Mouse (Mus musculus): ENCODE data around the gene Gm3336. TPM values are rescaled to one million over a fixed set of nuclear protein-coding genes. Genes with fewer than 3 reads are reported as not detected.

The Gm3336 gene
- polyA plus RNA-seq, 1 experiment from 2014 or later, result 32.2 TPM

DNA sequence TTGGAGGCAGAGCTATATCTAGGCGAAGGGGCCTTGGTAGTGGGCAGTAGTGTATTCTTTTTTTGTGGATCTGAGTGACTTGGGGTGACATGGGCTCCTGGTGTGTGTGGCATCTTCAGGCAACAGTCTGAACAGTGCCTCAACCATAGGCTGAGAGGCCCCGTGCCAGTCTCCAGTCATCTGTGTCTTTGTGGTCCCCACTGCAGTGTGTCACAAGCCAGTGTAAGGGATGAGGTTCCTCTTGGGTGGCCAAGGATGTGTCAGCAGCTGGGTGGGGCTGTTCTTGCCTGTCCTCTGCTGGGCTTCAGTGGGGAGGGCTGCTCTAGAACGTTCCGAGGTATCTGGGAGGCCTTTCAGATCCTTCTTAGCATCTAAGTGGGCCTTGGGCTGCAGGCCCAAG lies 12.6 kb downstream of the Gm3336 start:
- Histone ChIP-seq H3K27ac (replicated peaks) (no peak overlapping the region), H3K4me1 (replicated peaks; ENCODE audit: control insufficient read depth, insufficient read depth) (no peaks in the 10 kb centered on the region), H3K36me3 (ENCODE audit: control insufficient read depth, insufficient read depth, low read length) (no peaks in the 10 kb centered on the region), H3K9ac (ENCODE audit: low read length) (no peak overlapping the region), H3K9me3 (ENCODE audit: control insufficient read depth, low read length) (no peaks in the 10 kb centered on the region), H3K4me2 (replicated peaks; ENCODE audit: low read depth) (no peak overlapping the region), H3K27me3 (ENCODE audit: control insufficient read depth, insufficient read depth, low read length) (peaks cover 3% of the 10 kb centered on the region; the same call in 1 of the 2 replicates), H3K4me3 (ENCODE audit: low read depth, low read length) (no peak overlapping the region)
- no peak for DNase-seq (ENCODE audit: low spot score)
- WGBS, result 84% methylated on average over 4 of the region's 4 CpGs
- no peak for TF ChIP-seq CTCF (IDR thresholded peaks at IDR 0.05; ENCODE audit: low read depth)
- TF ChIP-seq EP300 (optimal IDR thresholded peaks at IDR 0.05), result no peak
- no peak; the same call in 1 of the 2 replicates for ATAC-seq (ENCODE audit: low FRiP score, low TSS enrichment)

DNA sequence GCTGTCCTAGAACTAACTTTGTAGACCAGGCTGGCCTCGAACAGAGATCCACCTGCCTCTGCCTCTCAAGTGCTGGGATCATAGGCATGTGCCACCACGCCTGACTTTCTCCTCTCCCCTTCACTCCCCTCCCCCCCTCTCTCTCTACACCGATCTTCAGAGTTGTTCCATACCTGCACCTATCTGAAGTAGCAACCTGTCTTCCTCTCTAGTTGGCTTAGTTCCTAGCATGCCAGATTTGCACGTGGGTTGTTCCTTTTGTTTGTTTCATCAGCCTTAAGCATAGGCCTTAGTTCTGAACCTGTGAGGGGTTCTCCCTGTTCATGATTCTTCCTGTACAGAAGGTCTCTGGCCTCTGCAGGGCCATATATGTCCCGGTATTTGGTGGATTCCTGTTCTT lies 19.4 kb downstream of the Gm3336 start:
- no peak overlapping the region for H3K4me3 ChIP-seq (ENCODE audit: low read depth, low read length)
- H3K4me2 ChIP-seq (replicated peaks; ENCODE audit: low read depth), result no peak overlapping the region
- no peaks in the 10 kb centered on the region for H3K4me1 ChIP-seq (replicated peaks; ENCODE audit: control insufficient read depth, insufficient read depth)

DNA sequence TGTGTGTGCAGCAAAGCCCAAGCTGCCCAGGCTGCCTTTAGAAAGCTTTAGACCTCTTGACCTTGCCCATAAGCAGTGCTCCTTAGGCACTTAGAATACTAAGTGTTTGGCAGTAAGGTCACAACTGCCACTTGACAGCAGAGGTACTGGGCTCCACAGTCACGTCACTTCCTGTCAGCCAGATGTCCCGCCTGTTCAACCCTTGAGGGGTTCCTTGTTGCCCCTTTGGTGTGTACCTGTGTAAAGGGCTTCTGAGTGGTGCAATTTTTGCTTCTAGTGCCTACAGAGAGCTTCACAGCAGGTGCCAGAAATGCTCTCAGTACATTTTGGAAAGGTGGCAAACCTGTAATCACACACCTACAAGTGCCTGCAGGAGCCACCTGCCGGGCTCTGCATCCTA lies 19.9 kb downstream of the Gm3336 start:
- H3K9me3 ChIP-seq (ENCODE audit: control insufficient read depth, low read length), result no peaks in the 10 kb centered on the region
- 48% methylated on average over 3 of the region's 3 CpGs for WGBS
- H3K27me3 ChIP-seq (ENCODE audit: control insufficient read depth, insufficient read depth, low read length), result 0 out of 2 replicates have a peak, but pooled peaks cover 4% of the 10 kb centered on the region
- no peak overlapping the region for H3K27ac ChIP-seq (replicated peaks)
- H3K36me3 ChIP-seq (ENCODE audit: control insufficient read depth, insufficient read depth, low read length), result no peaks in the 10 kb centered on the region
- DNase-seq (ENCODE audit: low spot score), result no peak
- TF ChIP-seq EP300 (optimal IDR thresholded peaks at IDR 0.05) (no peak), CTCF (IDR thresholded peaks at IDR 0.05; ENCODE audit: low read depth) (no peak)
- ATAC-seq (ENCODE audit: low FRiP score, low TSS enrichment), result no peak
- H3K9ac ChIP-seq (ENCODE audit: low read length), result no peak overlapping the region
- H3K4me2 ChIP-seq (replicated peaks; ENCODE audit: low read depth), result no peak overlapping the region
- H3K4me3 ChIP-seq (ENCODE audit: low read depth, low read length), result no peak overlapping the region
- no peaks in the 10 kb centered on the region for H3K4me1 ChIP-seq (replicated peaks; ENCODE audit: control insufficient read depth, insufficient read depth)

More for the DNA sequence above, 19.4 kb downstream of the Gm3336 start:
- no peaks in the 10 kb centered on the region for H3K9me3 ChIP-seq (ENCODE audit: control insufficient read depth, low read length)
- 0 out of 2 replicates have a peak, but pooled peaks cover 2% of the 10 kb centered on the region for H3K27me3 ChIP-seq (ENCODE audit: control insufficient read depth, insufficient read depth, low read length)
- 57% methylated on average over 5 of the region's 5 CpGs for whole genome bisulfite sequencing
- H3K9ac ChIP-seq (ENCODE audit: low read length), result no peak overlapping the region
- no peak for DNase-seq (ENCODE audit: low spot score)
- no peaks in the 10 kb centered on the region for H3K36me3 ChIP-seq (ENCODE audit: control insufficient read depth, insufficient read depth, low read length)
- ATAC-seq (ENCODE audit: low FRiP score, low TSS enrichment), result no peak
- no peak for TF ChIP-seq CTCF (IDR thresholded peaks at IDR 0.05; ENCODE audit: low read depth)
- no peak for TF ChIP-seq EP300 (optimal IDR thresholded peaks at IDR 0.05)
- no peak overlapping the region for H3K27ac ChIP-seq (replicated peaks)

DNA sequence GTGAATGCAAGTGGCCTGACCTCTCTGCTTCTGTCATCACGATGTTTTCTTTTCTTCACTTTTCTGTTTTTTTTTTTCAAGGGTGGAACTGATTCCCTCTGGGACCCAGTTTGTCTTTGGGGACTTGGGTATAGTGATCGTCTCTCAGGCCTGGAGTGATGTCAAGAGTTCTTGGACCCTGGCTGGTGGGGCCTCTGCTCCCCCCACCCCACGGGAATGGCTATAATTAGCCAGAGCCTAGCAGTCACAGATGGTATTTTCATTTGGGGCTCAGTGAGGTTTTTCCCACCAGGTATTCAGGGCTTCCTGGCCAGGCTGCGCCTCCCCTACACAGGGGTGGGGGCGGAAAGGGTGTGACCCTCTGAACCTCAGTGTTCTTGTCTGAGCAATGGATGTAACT lies 23.3 kb downstream of the Gm3336 start:
- Histone ChIP-seq H3K27me3 (ENCODE audit: control insufficient read depth, insufficient read depth, low read length) (0 out of 2 replicates have a peak, but pooled peaks cover 5% of the 10 kb centered on the region), H3K27ac (replicated peaks) (no peak overlapping the region), H3K9me3 (ENCODE audit: control insufficient read depth, low read length) (no peaks in the 10 kb centered on the region), H3K4me1 (replicated peaks; ENCODE audit: control insufficient read depth, insufficient read depth) (0 out of 2 replicates have a peak, but pooled peaks cover 3% of the 10 kb centered on the region), H3K4me3 (ENCODE audit: low read depth, low read length) (no peak overlapping the region), H3K9ac (ENCODE audit: low read length) (no peak overlapping the region), H3K4me2 (replicated peaks; ENCODE audit: low read depth) (no peak overlapping the region), H3K36me3 (ENCODE audit: control insufficient read depth, insufficient read depth, low read length) (no peaks in the 10 kb centered on the region)
- 52% methylated on average over 5 of the region's 5 CpGs for WGBS
- ATAC-seq (ENCODE audit: low FRiP score, low TSS enrichment) (no peak), DNase-seq (ENCODE audit: low spot score) (no peak)
- no peak for TF ChIP-seq CTCF (IDR thresholded peaks at IDR 0.05; ENCODE audit: low read depth)
- no peak for TF ChIP-seq EP300 (optimal IDR thresholded peaks at IDR 0.05)

DNA sequence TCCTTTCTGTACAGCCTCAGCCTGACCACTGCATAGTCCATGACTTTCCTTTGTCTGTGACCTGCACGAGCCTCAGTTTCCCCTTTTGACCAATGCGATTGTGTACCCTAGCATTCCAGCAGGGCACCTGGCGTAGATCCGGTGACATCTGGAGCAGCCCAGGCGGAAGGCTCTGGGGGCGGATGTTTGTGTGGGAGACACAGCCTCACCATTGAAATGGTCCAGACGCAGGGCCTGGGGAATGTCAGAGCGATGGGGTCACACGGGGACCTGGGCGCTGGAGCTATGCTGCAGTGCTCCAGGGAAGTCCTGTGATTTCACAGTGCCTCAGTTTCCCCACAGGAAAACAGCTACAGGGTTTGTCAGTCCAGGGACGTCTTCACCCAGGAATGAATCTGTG lies 23.8 kb downstream of the Gm3336 start:
- H3K9me3 ChIP-seq (ENCODE audit: control insufficient read depth, low read length), result no peaks in the 10 kb centered on the region
- no peak for DNase-seq (ENCODE audit: low spot score)
- H3K27ac ChIP-seq (replicated peaks), result no peak overlapping the region
- no peak overlapping the region for H3K4me3 ChIP-seq (ENCODE audit: low read depth, low read length)
- TF ChIP-seq EP300 (optimal IDR thresholded peaks at IDR 0.05) (no peak), CTCF (IDR thresholded peaks at IDR 0.05; ENCODE audit: low read depth) (no peak)
- 48% methylated on average over 11 of the region's 11 CpGs for WGBS
- 0 out of 2 replicates have a peak, but pooled peaks cover 5% of the 10 kb centered on the region for H3K27me3 ChIP-seq (ENCODE audit: control insufficient read depth, insufficient read depth, low read length)
- no peak overlapping the region for H3K4me2 ChIP-seq (replicated peaks; ENCODE audit: low read depth)
- H3K4me1 ChIP-seq (replicated peaks; ENCODE audit: control insufficient read depth, insufficient read depth), result 0 out of 2 replicates have a peak, but pooled peaks cover 3% of the 10 kb centered on the region
- H3K36me3 ChIP-seq (ENCODE audit: control insufficient read depth, insufficient read depth, low read length), result no peaks in the 10 kb centered on the region
- no peak overlapping the region for H3K9ac ChIP-seq (ENCODE audit: low read length)
- no peak for ATAC-seq (ENCODE audit: low FRiP score, low TSS enrichment)

DNA sequence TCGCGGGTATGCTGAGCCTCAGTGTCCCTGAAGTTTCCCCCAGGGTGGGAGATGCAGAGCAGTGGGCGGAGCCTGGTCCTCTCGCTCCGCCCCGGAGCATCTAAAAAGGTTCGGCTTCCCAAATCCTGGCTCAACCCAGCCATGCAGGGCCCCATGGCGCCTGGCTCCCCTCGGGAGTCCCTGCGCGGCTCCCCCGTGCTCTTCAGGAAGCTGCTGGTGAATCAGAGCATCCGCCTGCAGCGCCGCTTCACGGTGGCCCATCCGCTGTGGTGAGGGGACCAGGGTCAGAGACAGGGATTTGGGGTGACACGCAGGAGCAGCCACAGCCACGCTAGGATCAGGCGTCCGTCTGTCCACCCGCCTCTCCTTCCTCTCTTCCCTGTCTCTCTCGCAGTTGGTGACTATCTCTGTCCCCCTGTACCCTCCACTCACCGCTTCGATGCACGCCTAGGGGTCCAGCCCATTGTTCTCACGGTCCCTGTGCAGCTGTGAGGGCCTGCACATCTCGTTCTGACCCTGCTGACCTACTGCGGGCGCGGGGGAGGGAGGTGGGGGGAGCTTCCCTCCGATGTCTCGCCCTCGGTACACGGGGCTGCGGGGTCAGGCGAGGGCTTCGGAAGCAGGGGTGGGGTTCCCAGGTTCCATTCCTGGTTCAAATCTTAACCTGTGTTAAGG lies 24.8 kb downstream of the Gm3336 start:
- 0 out of 2 replicates have a peak, but pooled peaks cover 5% of the 10 kb centered on the region for H3K27me3 ChIP-seq (ENCODE audit: control insufficient read depth, insufficient read depth, low read length)
- no peak for TF ChIP-seq CTCF (IDR thresholded peaks at IDR 0.05; ENCODE audit: low read depth)
- TF ChIP-seq EP300 (optimal IDR thresholded peaks at IDR 0.05), result no peak
- H3K27ac ChIP-seq (replicated peaks), result no peak overlapping the region
- no peak for DNase-seq (ENCODE audit: low spot score)
- no peaks in the 10 kb centered on the region for H3K36me3 ChIP-seq (ENCODE audit: control insufficient read depth, insufficient read depth, low read length)
- H3K9me3 ChIP-seq (ENCODE audit: control insufficient read depth, low read length), result no peaks in the 10 kb centered on the region
- peak overlapping the region; percentile 49; the same call in 1 of the 2 replicates for H3K4me2 ChIP-seq (replicated peaks; ENCODE audit: low read depth)
- H3K4me1 ChIP-seq (replicated peaks; ENCODE audit: control insufficient read depth, insufficient read depth), result 0 out of 2 replicates have a peak, but pooled peaks cover 3% of the 10 kb centered on the region
- peak overlapping the region; percentile 28; the same call in 1 of the 2 replicates for H3K4me3 ChIP-seq (ENCODE audit: low read depth, low read length)
- ATAC-seq (ENCODE audit: low FRiP score, low TSS enrichment), result no peak
- no peak overlapping the region for H3K9ac ChIP-seq (ENCODE audit: low read length)
- WGBS, result 6% methylated on average over 36 of the region's 38 CpGs
